In genomic region chr11:95448346-95448745, GRCm38 (mm10) we compare ENCODE assay signal across 21 mouse cellular contexts. TPM values are rescaled to one million over a fixed set of nuclear protein-coding genes. Genes with fewer than 3 reads are reported as not detected.
DNase-seq lines count a peak whose midpoint lies in the region; ATAC-seq and TF ChIP-seq lines count a peak whose summit lies in the region.
"Had no signal": no experiment of that assay in that cellular context is flagged by ENCODE, and none has a peak within 500 bp of the region (broad histone marks: within the 10 kb centered on the region; RNA-seq: fewer than 3 reads in every experiment).

No protein-coding gene starts in this region.

- H3K9ac ChIP-seq in forebrain, embryonic 14.5 days (ENCODE audit: low read length), result no peak overlapping the region
- no peak overlapping the region for H3K9ac ChIP-seq in forebrain, embryonic 15.5 days (replicated peaks)
- H3K9ac ChIP-seq: forebrain, embryonic 13.5 days; hindbrain, embryonic 12.5 days; hindbrain, embryonic 15.5 days had no signal

- no peak overlapping the region for H3K27ac ChIP-seq in forebrain, embryonic 14.5 days (ENCODE audit: low read depth, low read length)
- H3K27ac ChIP-seq in forebrain, embryonic 15.5 days (replicated peaks), result no peak overlapping the region
- H3K27ac ChIP-seq in layer of hippocampus, adult 2 months, result peak overlapping the region; percentile 20; the same call in 1 of the 2 replicates
- H3K27ac ChIP-seq: forebrain, embryonic 10.5 days; forebrain, embryonic 13.5 days; hindbrain, embryonic 12.5 days; hindbrain, embryonic 15.5 days had no signal

- H3K4me2 ChIP-seq in forebrain, embryonic 14.5 days (ENCODE audit: low read length), result no peak overlapping the region
- H3K4me2 ChIP-seq in forebrain, embryonic 15.5 days (replicated peaks), result no peak overlapping the region
- H3K4me2 ChIP-seq: forebrain, embryonic 13.5 days; heart, embryonic 11.5 days; hindbrain, embryonic 12.5 days; hindbrain, embryonic 15.5 days had no signal

- TF ChIP-seq CTCF in layer of hippocampus, adult 2 months (conservative IDR thresholded peaks at IDR 0.05), result no peak

- WGBS in forebrain, embryonic 14.5 days, result 29% methylated on average over 3 of the region's 3 CpGs
- 27% methylated on average over 3 of the region's 3 CpGs for WGBS in forebrain, embryonic 15.5 days

- H3K4me3 ChIP-seq in forebrain, embryonic 14.5 days (ENCODE audit: low read depth, low read length), result no peak overlapping the region
- H3K4me3 ChIP-seq in forebrain, embryonic 15.5 days, result no peak overlapping the region
- no peak overlapping the region for H3K4me3 ChIP-seq in layer of hippocampus, adult 2 months
- H3K4me3 ChIP-seq: forebrain, embryonic 10.5 days; forebrain, embryonic 13.5 days; hindbrain, embryonic 12.5 days; hindbrain, embryonic 15.5 days had no signal

- H3K27me3 ChIP-seq in forebrain, embryonic 14.5 days (replicated peaks; ENCODE audit: control insufficient read depth, insufficient read depth, low read length), result no peaks in the 10 kb centered on the region
- no peaks in the 10 kb centered on the region for H3K27me3 ChIP-seq in forebrain, embryonic 15.5 days
- H3K27me3 ChIP-seq: forebrain, embryonic 13.5 days; hindbrain, embryonic 12.5 days; hindbrain, embryonic 15.5 days had no signal

- peak; percentile 8 for DNase-seq in forebrain, embryonic 14.5 days (ENCODE audit: low spot score)
- DNase-seq in layer of hippocampus, adult 2 months (ENCODE audit: low spot score in 2 of 2), result no peak
- no peak for DNase-seq in layer of hippocampus, postnatal 36 days
- peak; percentile 39 for DNase-seq in brain, adult 2 months (ENCODE audit: low read depth, low spot score)
- peak; percentile 61 for DNase-seq in retina, postnatal 1 day
- DNase-seq in spleen, postnatal 36 days (ENCODE audit: low spot score in 2 of 2), result no peak
- DNase-seq: adrenal gland, adult 8-10 months; adrenal gland, postnatal 25 days; cerebellum, adult 11-12 months; cerebellum, adult 9-10 months; cerebellum, postnatal 14 days; gastrocnemius, postnatal 14 days; heart, adult 11 months had no signal

- H3K4me1 ChIP-seq in forebrain, embryonic 14.5 days (ENCODE audit: control insufficient read depth, insufficient read depth, low read length), result no peaks in the 10 kb centered on the region
- peaks cover 3% of the 10 kb centered on the region; the same call in 1 of the 2 replicates for H3K4me1 ChIP-seq in forebrain, embryonic 15.5 days

- H3K9me3 ChIP-seq in forebrain, embryonic 14.5 days (replicated peaks; ENCODE audit: control insufficient read depth, low read length), result no peaks in the 10 kb centered on the region
- no peaks in the 10 kb centered on the region for H3K9me3 ChIP-seq in forebrain, embryonic 15.5 days
- H3K9me3 ChIP-seq: forebrain, embryonic 10.5 days; forebrain, embryonic 13.5 days; hindbrain, embryonic 12.5 days; hindbrain, embryonic 15.5 days had no signal

- H3K36me3 ChIP-seq in forebrain, embryonic 14.5 days (ENCODE audit: control insufficient read depth, insufficient read depth, low read length), result no peaks in the 10 kb centered on the region; the same call in 1 of the 2 replicates
- H3K36me3 ChIP-seq in forebrain, embryonic 15.5 days, result 0 out of 2 replicates have a peak, but pooled peaks cover 2% of the 10 kb centered on the region

- no peak for ATAC-seq in forebrain, embryonic 14.5 days
- ATAC-seq in forebrain, embryonic 15.5 days (replicated peaks), result no peak
- ATAC-seq: activated CD4-positive, CD25-positive, alpha-beta regulatory T cell, adult 4 months; forebrain, embryonic 13.5 days; inflammation-experienced regulatory T-cells, adult 6 months had no signal

RNA-seq across cellular contexts. Expression of gene Spop, which starts 34.5 kb away (rescaled TPM):
- 62.0 and 96.6 TPM in 2 replicates for polyA plus RNA-seq in forebrain, embryonic 14.5 days (2014; fragmentation: Nextera tagmentation; extraction: Ambion mirVana)
- 221 and 226 TPM in 2 replicates for polyA plus RNA-seq in forebrain, embryonic 15.5 days (2015; fragmentation: Nextera tagmentation; extraction: Ambion mirVana)
- 100 to 1,000 TPM; 170 to 176 TPM for total RNA-seq in layer of hippocampus, adult 2 months (2021)
- 100 to 1,000 TPM; 165 to 167 TPM for total RNA-seq in layer of hippocampus, postnatal 36 days (2021)

Comparison
In these comparisons a context has a peak if more than half of its experiments do, and no peak if none do; other contexts are left out.
1. DNase-seq: peak in forebrain, embryonic 14.5 days (single experiment), brain, adult 2 months (single experiment) and retina, postnatal 1 day (single experiment); none in layer of hippocampus, adult 2 months (0 of 2), layer of hippocampus, postnatal 36 days (0 of 2) and spleen, postnatal 36 days (0 of 2).